Mouse (Mus musculus): Measurements from ENCODE around the gene Pear1.

Pear1 gene

GRCm38 (mm10) chr3:87733098-87733497 is 91.0 kb downstream of the Pear1 start:
- no peak for TF ChIP-seq GATA4 (IDR thresholded peaks at IDR 0.05; ENCODE audit: insufficient replicate concordance, low read length)

GRCm38 (mm10) chr3:87728696-87729095 is 95.4 kb downstream of the Pear1 start:
- TF ChIP-seq GATA4 (IDR thresholded peaks at IDR 0.05; ENCODE audit: insufficient replicate concordance, low read length) = no peak

GRCm38 (mm10) chr3:87726191-87726590 is 97.9 kb downstream of the Pear1 start:
- no peak for TF ChIP-seq GATA4 (IDR thresholded peaks at IDR 0.05; ENCODE audit: insufficient replicate concordance, low read length)

GRCm38 (mm10) chr3:87725396-87726160 is 98.5 kb downstream of the Pear1 start:
- no peak for TF ChIP-seq GATA4 (IDR thresholded peaks at IDR 0.05; ENCODE audit: insufficient replicate concordance, low read length)

- no peak for TF ChIP-seq GATA4 (IDR thresholded peaks at IDR 0.05; ENCODE audit: insufficient replicate concordance, low read length)
Measured at GRCm38 (mm10) chr3:87724556-87724955, 99.5 kb downstream of the Pear1 start.

GRCm38 (mm10) chr3:87718525-87718924 is 105.6 kb downstream of the Pear1 start:
- no peak for TF ChIP-seq GATA4 (IDR thresholded peaks at IDR 0.05; ENCODE audit: insufficient replicate concordance, low read length)

Measured in liver, adult (tissue).